Mouse (Mus musculus): Measurements from ENCODE around the gene Kmt2a.

- TF ChIP-seq GATA1 (IDR thresholded peaks at IDR 0.05; ENCODE audit: low read length) (no peak), TAL1 (IDR thresholded peaks at IDR 0.05; ENCODE audit: low read length) (no peak)
Observed at GRCm38 (mm10) chr9:44892664-44893063, 11.6 kb upstream of the Kmt2a start.
